Mouse (Mus musculus) C2C12 (cell line): ENCODE results near the gene Cpne8. TPM values are rescaled to one million over a fixed set of nuclear protein-coding genes. Genes with fewer than 3 reads are reported as not detected.

Source experiments
- H3K27me3 ChIP-seq: one replicate; pipeline ENCODE4 v1.6.1; 2011; ENCODE audit not compliant: control insufficient read depth, insufficient read depth, insufficient read length
- H3K36me3 ChIP-seq: one replicate; pipeline ENCODE4 v1.6.1; 2011; ENCODE audit not compliant: control insufficient read depth, insufficient read depth
- H3K4me3 ChIP-seq: one replicate; pipeline ENCODE4 v1.5.1; 2011; ENCODE audit warnings: mild to moderate bottlenecking, control low read depth; ENCODE audit not compliant: poor library complexity, insufficient read depth, severe bottlenecking
- H3K79me2 ChIP-seq: one replicate; pipeline ENCODE4 v1.6.1; 2011; ENCODE audit not compliant: control insufficient read depth, insufficient read depth
- H3K79me3 ChIP-seq: one replicate; pipeline ENCODE4 v1.6.1; 2011; ENCODE audit warnings: low read depth, control low read depth
- H3ac ChIP-seq: one replicate; pipeline ENCODE3; 2011; ENCODE audit warnings: low read depth; ENCODE audit not compliant: control insufficient read depth, insufficient read length
- CEBPB ChIP-seq: IDR thresholded peaks from one replicate; pipeline ENCODE4 v1.6.1; 2011; ENCODE audit warnings: low read depth, mild to moderate bottlenecking, control low read depth, moderate library complexity
- CTCF ChIP-seq: IDR thresholded peaks from one replicate; pipeline ENCODE4 v1.5.1; 2011; ENCODE audit not compliant: control insufficient read depth, insufficient read depth, insufficient read length
- FOSL1 ChIP-seq: IDR thresholded peaks from one replicate; pipeline ENCODE4 v1.8.0; 2011; ENCODE audit warnings: mild to moderate bottlenecking, low read length; ENCODE audit not compliant: poor library complexity, insufficient read depth, severe bottlenecking
- MAX ChIP-seq: IDR thresholded peaks from one replicate; pipeline ENCODE4 v1.6.1; 2011; ENCODE audit warnings: mild to moderate bottlenecking, control low read depth
- MYOD1 ChIP-seq: IDR thresholded peaks from one replicate; pipeline ENCODE4 v1.6.1; 2011; ENCODE audit warnings: low read depth; ENCODE audit not compliant: control insufficient read depth, insufficient read length
- MYOG ChIP-seq: IDR thresholded peaks from one replicate; pipeline ENCODE4 v1.6.1; 2011; ENCODE audit not compliant: control insufficient read depth, insufficient read length; ENCODE audit errors: extremely low read depth
- USF1 ChIP-seq: IDR thresholded peaks from one replicate; pipeline ENCODE4 v1.6.1; 2011; ENCODE audit warnings: low read depth, mild to moderate bottlenecking, control low read depth, moderate library complexity
- polyA plus RNA-seq: library from polyadenylated mRNA; unstranded; fragments of >200 nt; fragmentation: generic; extraction: Trizol; gene quantifications from one replicate; pipeline ENCODE4 v1.2.1, GENCODE M21; 2012; ENCODE audit warnings: missing spikeins

The Cpne8 gene
- polyA plus RNA-seq, 1 experiment, result 5.4 TPM

GRCm38 (mm10) chr15:90608368-90608767, 70.9 kb downstream of the Cpne8 start:
- H3K36me3 ChIP-seq, result no peaks in the 10 kb centered on the region
- H3K4me3 ChIP-seq, result no peak overlapping the region
- no peak overlapping the region for H3ac ChIP-seq
- H3K27me3 ChIP-seq, result no peaks in the 10 kb centered on the region
- no peaks in the 10 kb centered on the region for H3K79me3 ChIP-seq
- TF ChIP-seq CTCF (no peak), CEBPB (no peak), FOSL1 (no peak), MYOG (no peak), MAX (no peak), USF1 (no peak), MYOD1 (no peak)
- H3K79me2 ChIP-seq, result no peaks in the 10 kb centered on the region

DNA sequence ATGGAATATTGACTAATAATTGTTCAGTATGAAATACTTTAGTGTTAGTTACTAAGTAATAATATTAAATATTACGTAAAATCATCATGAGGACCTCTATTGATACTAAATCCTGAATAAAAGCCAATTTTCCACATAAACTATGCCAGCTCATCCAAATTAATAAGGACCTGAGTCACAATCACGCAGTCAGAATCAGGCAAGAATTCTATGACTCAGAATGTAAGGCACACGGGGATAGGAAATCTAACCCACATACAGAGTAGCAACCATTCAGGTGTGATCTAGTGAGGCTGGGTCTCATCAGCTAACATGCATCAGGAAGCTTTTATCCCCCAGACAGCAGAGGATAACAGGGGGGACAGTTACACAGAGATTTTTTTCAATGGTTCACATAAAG, 72.1 kb downstream of the Cpne8 start:
- Histone ChIP-seq H3K79me3 (no peaks in the 10 kb centered on the region), H3ac (no peak overlapping the region), H3K27me3 (no peaks in the 10 kb centered on the region), H3K4me3 (no peak overlapping the region), H3K79me2 (no peaks in the 10 kb centered on the region), H3K36me3 (no peaks in the 10 kb centered on the region)
- TF ChIP-seq MYOD1 (peak; percentile 9), FOSL1 (peak; percentile 36), MAX (no peak), CTCF (no peak)

DNA sequence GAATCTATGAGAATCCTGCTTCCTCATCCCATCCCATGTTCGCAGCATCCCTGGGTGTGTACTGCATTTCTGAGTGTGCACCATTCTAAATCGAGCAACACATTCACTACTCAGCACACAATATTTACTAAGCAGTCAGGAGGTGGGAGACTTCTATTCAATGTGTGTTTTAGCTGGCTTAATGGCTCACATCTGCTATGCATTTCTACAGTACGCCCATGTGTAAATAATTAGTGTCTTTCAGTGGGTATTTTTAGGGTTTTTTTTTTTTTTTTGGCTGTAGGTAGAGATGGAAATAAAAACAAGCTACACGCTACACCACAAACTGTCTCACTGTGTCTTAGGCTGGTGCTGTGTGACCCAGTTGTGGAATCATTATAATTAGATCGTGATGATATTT, 75.6 kb downstream of the Cpne8 start:
- H3K27me3 ChIP-seq, result no peaks in the 10 kb centered on the region
- H3K4me3 ChIP-seq, result no peak overlapping the region
- no peaks in the 10 kb centered on the region for H3K36me3 ChIP-seq
- H3K79me3 ChIP-seq, result no peaks in the 10 kb centered on the region
- H3K79me2 ChIP-seq, result no peaks in the 10 kb centered on the region
- no peak for TF ChIP-seq CEBPB
- no peak for TF ChIP-seq USF1
- TF ChIP-seq MYOD1, result no peak
- TF ChIP-seq MYOG, result no peak
- TF ChIP-seq FOSL1, result no peak
- TF ChIP-seq MAX, result no peak
- no peak overlapping the region for H3ac ChIP-seq

DNA sequence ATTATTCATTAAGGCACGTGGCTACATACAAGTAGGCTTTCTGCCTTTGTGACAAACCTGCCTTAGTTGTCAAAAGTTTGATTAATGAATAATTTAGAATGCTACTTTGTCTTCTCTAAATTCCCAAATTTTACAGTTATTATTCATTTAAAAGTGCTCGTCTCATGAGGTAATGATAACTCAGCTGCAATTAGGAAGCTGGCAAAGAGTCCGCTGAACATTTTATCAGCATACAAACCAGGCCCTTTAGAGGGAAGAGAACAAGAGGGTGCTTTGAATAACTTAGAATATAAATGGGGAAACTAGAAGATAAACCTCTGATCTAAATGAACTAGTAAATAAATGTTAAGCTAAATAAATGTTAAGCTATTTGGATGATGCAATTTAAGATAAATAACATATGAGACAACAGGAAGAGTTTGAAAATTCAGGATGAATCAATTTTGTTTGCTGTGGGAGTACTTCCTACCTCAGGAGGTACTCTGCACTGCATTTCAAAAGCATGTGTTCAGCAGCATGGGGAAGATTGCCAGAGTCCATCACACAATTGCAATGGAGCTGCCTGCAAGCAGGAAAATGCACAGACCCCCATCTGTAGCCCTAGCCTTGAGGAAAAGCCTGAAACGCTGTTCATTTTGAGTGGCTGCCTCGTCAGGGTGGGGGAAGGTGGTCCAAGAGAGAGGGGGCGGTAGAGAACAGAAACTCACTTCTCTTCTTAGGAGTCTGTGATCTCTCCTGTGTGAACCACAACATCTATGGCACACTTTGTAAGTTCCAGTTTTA, 81.3 kb downstream of the Cpne8 start:
- H3K79me2 ChIP-seq, result no peaks in the 10 kb centered on the region
- H3K79me3 ChIP-seq, result no peaks in the 10 kb centered on the region
- H3K4me3 ChIP-seq, result no peak overlapping the region
- no peak overlapping the region for H3ac ChIP-seq
- no peaks in the 10 kb centered on the region for H3K27me3 ChIP-seq
- H3K36me3 ChIP-seq, result no peaks in the 10 kb centered on the region
- TF ChIP-seq USF1, result peak; percentile 8
- no peak for TF ChIP-seq MYOG

DNA sequence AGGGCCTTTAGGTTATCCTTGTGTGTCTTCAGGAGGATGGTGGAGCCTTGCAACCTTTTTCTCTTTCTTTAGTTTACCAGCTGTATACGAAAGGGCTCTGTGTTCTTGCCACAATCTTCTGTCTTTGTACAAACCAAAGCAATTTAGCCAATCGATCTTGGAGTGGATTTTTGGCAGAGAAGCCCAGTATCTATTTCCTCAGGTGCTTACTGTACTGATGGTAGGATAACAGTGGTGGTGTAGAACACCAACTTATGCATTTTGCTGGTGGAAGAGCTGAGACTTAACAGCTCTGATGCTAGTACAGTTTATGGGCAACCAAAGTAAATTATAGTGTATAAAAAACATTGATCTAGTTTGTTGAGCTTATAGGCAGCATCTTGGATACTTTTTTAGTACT, 83.6 kb downstream of the Cpne8 start:
- Histone ChIP-seq H3K4me3 (no peak overlapping the region), H3K27me3 (no peaks in the 10 kb centered on the region), H3K79me3 (no peaks in the 10 kb centered on the region), H3K79me2 (no peaks in the 10 kb centered on the region), H3ac (no peak overlapping the region), H3K36me3 (no peaks in the 10 kb centered on the region)
- TF ChIP-seq CEBPB, result no peak
- no peak for TF ChIP-seq MYOG
- TF ChIP-seq MAX, result no peak
- no peak for TF ChIP-seq MYOD1
- TF ChIP-seq FOSL1, result no peak
- TF ChIP-seq USF1, result no peak
- TF ChIP-seq CTCF, result no peak

DNA sequence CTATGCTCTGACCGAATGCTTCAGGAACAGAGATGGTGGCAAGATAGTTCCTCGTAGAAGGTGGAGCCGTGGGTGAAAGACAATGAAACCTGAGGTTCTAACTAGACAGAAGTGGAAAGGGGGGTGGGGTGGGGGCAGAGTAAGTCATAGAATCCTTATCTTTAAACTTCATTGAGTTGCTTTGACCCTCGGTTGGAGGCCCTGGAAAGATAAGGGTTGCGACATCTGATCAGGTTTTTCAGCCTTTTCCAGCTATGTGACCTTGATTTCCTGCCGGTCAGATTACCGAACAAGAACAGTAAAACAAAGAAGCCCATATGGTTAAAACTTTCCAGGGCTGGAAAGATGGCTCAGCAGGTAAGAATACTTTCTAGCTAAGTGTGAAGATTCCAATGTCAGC, 89.6 kb downstream of the Cpne8 start:
- H3ac ChIP-seq, result no peak overlapping the region
- H3K27me3 ChIP-seq, result no peaks in the 10 kb centered on the region
- no peaks in the 10 kb centered on the region for H3K79me3 ChIP-seq
- no peak for TF ChIP-seq MYOD1
- no peak for TF ChIP-seq FOSL1
- no peak for TF ChIP-seq CTCF
- TF ChIP-seq MYOG, result no peak
- no peak for TF ChIP-seq MAX
- no peak for TF ChIP-seq USF1
- TF ChIP-seq CEBPB, result no peak
- H3K79me2 ChIP-seq, result no peaks in the 10 kb centered on the region
- H3K36me3 ChIP-seq, result no peaks in the 10 kb centered on the region
- no peak overlapping the region for H3K4me3 ChIP-seq
